Mouse (Mus musculus) liver, embryonic 14.5 days (tissue): ENCODE results near the gene Ms4a5.

ENCODE experiments used
- CTCF ChIP-seq: IDR thresholded peaks from 2 replicates; pipeline ENCODE4 v1.5.1; 2016; ENCODE audit warnings: antibody characterized with exemption, low read depth, control low read depth
- EP300 ChIP-seq: IDR thresholded peaks from 2 replicates; pipeline ENCODE4 v1.6.1; 2016; ENCODE audit warnings: antibody characterized with exemption, low read depth

DNA sequence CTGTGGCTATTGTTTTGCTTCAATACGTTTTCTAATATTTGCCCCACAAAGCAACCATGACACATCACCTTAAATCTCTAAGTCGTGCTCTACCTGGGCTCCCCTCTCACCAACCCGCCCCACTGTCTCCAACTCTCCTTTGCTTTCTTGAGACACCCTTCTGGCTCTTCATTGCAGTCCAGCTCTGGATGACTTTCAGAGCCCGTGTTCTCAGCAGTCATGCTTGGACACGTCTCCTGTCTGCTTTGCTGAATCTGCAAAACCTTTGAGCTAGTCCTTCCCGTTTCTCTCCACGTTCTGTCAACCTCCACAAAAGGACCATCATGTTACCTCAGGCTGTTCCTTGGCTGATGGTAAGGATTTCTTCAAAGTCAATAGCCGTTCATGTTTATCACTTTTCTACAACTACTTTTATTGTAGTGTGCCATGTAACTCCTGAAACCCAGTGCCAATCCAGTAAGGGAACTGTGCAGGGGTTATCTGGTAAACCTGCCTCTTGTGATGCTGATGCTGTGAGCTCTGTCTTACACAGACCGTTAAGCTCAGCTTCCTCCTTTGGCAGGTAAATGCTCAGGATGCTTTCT is 19.0 kb downstream of the Ms4a5 start:
- TF ChIP-seq CTCF (no peak), EP300 (no peak)
